Mouse (Mus musculus): ENCODE results near the gene Fcgrt. TPM values are rescaled to one million over a fixed set of nuclear protein-coding genes. Genes with fewer than 3 reads are reported as not detected.
"Not testable (repeated sequence)": the region's sequence is repeated elsewhere in the genome, so short reads cannot be mapped to it uniquely, and the experiment has no call there.

The Fcgrt gene
- polyA plus RNA-seq, 1 experiment from 2014 or later, result 43.6 TPM

- Histone ChIP-seq H3K36me3 (replicated peaks) (peaks cover 74% of the 10 kb centered on the region), H3K9ac (peak overlapping the region; percentile 87), H3K27me3 (no peaks in the 10 kb centered on the region), H3K4me1 (replicated peaks) (peaks cover 84% of the 10 kb centered on the region), H3K9me3 (replicated peaks) (no peaks in the 10 kb centered on the region), H3K4me3 (replicated peaks) (peak overlapping the region; percentile 83), H3K4me2 (peak overlapping the region; percentile 88), H3K27ac (replicated peaks) (peak overlapping the region; percentile 82)
- 64% methylated on average over 15 of the region's 15 CpGs for WGBS (ENCODE audit: insufficient replicate concordance)
- ATAC-seq (ENCODE audit: insufficient read depth), result no peak
These were observed 19.0 kb upstream of the Fcgrt start for GRCm38 (mm10) chr7:45122561-45123185.

GRCm38 (mm10) chr7:45121966-45122365 is 18.3 kb upstream of the Fcgrt start:
- no peaks in the 10 kb centered on the region for H3K27me3 ChIP-seq
- H3K27ac ChIP-seq (replicated peaks), result peak overlapping the region; percentile 53; the same call in 1 of the 2 replicates
- peaks cover 68% of the 10 kb centered on the region for H3K36me3 ChIP-seq (replicated peaks)
- peaks cover 80% of the 10 kb centered on the region for H3K4me1 ChIP-seq (replicated peaks)
- no peak overlapping the region for H3K9ac ChIP-seq
- ATAC-seq (ENCODE audit: insufficient read depth), result no peak
- H3K4me3 ChIP-seq (replicated peaks), result no peak overlapping the region
- H3K4me2 ChIP-seq, result peak overlapping the region; percentile 88
- H3K9me3 ChIP-seq (replicated peaks), result no peaks in the 10 kb centered on the region

- no peak overlapping the region for H3K9ac ChIP-seq
- 27% methylated on average over 8 of the region's 8 CpGs for WGBS (ENCODE audit: insufficient replicate concordance)
- no peaks in the 10 kb centered on the region for H3K9me3 ChIP-seq (replicated peaks)
- no peak for ATAC-seq (ENCODE audit: insufficient read depth)
- peak overlapping the region; percentile 53; the same call in 1 of the 2 replicates for H3K27ac ChIP-seq (replicated peaks)
- no peak overlapping the region for H3K4me3 ChIP-seq (replicated peaks)
- H3K4me2 ChIP-seq, result peak overlapping the region; percentile 88
- peaks cover 62% of the 10 kb centered on the region for H3K36me3 ChIP-seq (replicated peaks)
- peaks cover 74% of the 10 kb centered on the region for H3K4me1 ChIP-seq (replicated peaks)
- no peaks in the 10 kb centered on the region for H3K27me3 ChIP-seq
These were observed 17.8 kb upstream of the Fcgrt start for GRCm38 (mm10) chr7:45121404-45121803.

- H3K27me3 ChIP-seq, result no peaks in the 10 kb centered on the region
- no peak overlapping the region for H3K9ac ChIP-seq
- ATAC-seq (ENCODE audit: insufficient read depth), result no peak
- H3K4me1 ChIP-seq (replicated peaks), result peaks cover 60% of the 10 kb centered on the region
- WGBS (ENCODE audit: insufficient replicate concordance), result 50% methylated on average over 5 of the region's 5 CpGs
- H3K4me3 ChIP-seq (replicated peaks), result no peak overlapping the region
- H3K27ac ChIP-seq (replicated peaks), result no peak overlapping the region
- no peaks in the 10 kb centered on the region for H3K9me3 ChIP-seq (replicated peaks)
- no peak overlapping the region for H3K4me2 ChIP-seq
- peaks cover 49% of the 10 kb centered on the region for H3K36me3 ChIP-seq (replicated peaks)
These were observed 16.4 kb upstream of the Fcgrt start for GRCm38 (mm10) chr7:45119780-45120709.

GRCm38 (mm10) chr7:45118336-45118735 is 14.7 kb upstream of the Fcgrt start:
- Histone ChIP-seq H3K4me3 (replicated peaks) (no peak overlapping the region), H3K36me3 (replicated peaks) (peaks cover 45% of the 10 kb centered on the region), H3K4me1 (replicated peaks) (peaks cover 58% of the 10 kb centered on the region), H3K4me2 (no peak overlapping the region), H3K27ac (replicated peaks) (no peak overlapping the region), H3K27me3 (no peaks in the 10 kb centered on the region), H3K9me3 (replicated peaks) (no peaks in the 10 kb centered on the region), H3K9ac (no peak overlapping the region)
- ATAC-seq (ENCODE audit: insufficient read depth), result no peak
- WGBS (ENCODE audit: insufficient replicate concordance), result 62% methylated on average over 6 of the region's 6 CpGs

- Histone ChIP-seq H3K36me3 (replicated peaks) (peaks cover 37% of the 10 kb centered on the region), H3K27ac (replicated peaks) (no peak overlapping the region), H3K27me3 (no peaks in the 10 kb centered on the region), H3K9ac (no peak overlapping the region), H3K4me1 (replicated peaks) (peaks cover 57% of the 10 kb centered on the region), H3K4me3 (replicated peaks) (no peak overlapping the region), H3K9me3 (replicated peaks) (no peaks in the 10 kb centered on the region), H3K4me2 (no peak overlapping the region)
- WGBS (ENCODE audit: insufficient replicate concordance), result 67% methylated on average over 8 of the region's 8 CpGs
- no peak for ATAC-seq (ENCODE audit: insufficient read depth)
These were observed 13.9 kb upstream of the Fcgrt start for GRCm38 (mm10) chr7:45117566-45117965.

GRCm38 (mm10) chr7:45113476-45113875 is 9.8 kb upstream of the Fcgrt start:
- no peaks in the 10 kb centered on the region for H3K27me3 ChIP-seq
- H3K4me2 ChIP-seq, result no peak overlapping the region
- H3K27ac ChIP-seq (replicated peaks), result no peak overlapping the region
- H3K9ac ChIP-seq, result no peak overlapping the region
- H3K4me1 ChIP-seq (replicated peaks), result peaks cover 29% of the 10 kb centered on the region
- H3K9me3 ChIP-seq (replicated peaks), result no peaks in the 10 kb centered on the region
- H3K4me3 ChIP-seq (replicated peaks), result no peak overlapping the region
- ATAC-seq (ENCODE audit: insufficient read depth), result peak; percentile 18; the same call in 1 of the 2 replicates
- WGBS (ENCODE audit: insufficient replicate concordance), result 17% methylated on average over 2 of the region's 2 CpGs
- H3K36me3 ChIP-seq (replicated peaks), result no peaks in the 10 kb centered on the region

GRCm38 (mm10) chr7:45112529-45112928 is 8.9 kb upstream of the Fcgrt start:
- WGBS (ENCODE audit: insufficient replicate concordance), result 26% methylated on average over 3 of the region's 3 CpGs
- Histone ChIP-seq H3K27ac (replicated peaks) (no peak overlapping the region), H3K4me2 (no peak overlapping the region), H3K4me1 (replicated peaks) (peaks cover 24% of the 10 kb centered on the region), H3K27me3 (no peaks in the 10 kb centered on the region), H3K9ac (no peak overlapping the region), H3K4me3 (replicated peaks) (no peak overlapping the region), H3K9me3 (replicated peaks) (no peaks in the 10 kb centered on the region), H3K36me3 (replicated peaks) (no peaks in the 10 kb centered on the region)
- no peak for ATAC-seq (ENCODE audit: insufficient read depth)

- H3K9ac ChIP-seq, result no peak overlapping the region
- H3K9me3 ChIP-seq (replicated peaks), result no peaks in the 10 kb centered on the region
- peaks cover 23% of the 10 kb centered on the region for H3K4me1 ChIP-seq (replicated peaks)
- ATAC-seq (ENCODE audit: insufficient read depth), result no peak
- no peak overlapping the region for H3K4me2 ChIP-seq
- H3K4me3 ChIP-seq (replicated peaks), result no peak overlapping the region
- no peaks in the 10 kb centered on the region for H3K36me3 ChIP-seq (replicated peaks)
- WGBS (ENCODE audit: insufficient replicate concordance), result 64% methylated on average over 2 of the region's 2 CpGs
- no peak overlapping the region for H3K27ac ChIP-seq (replicated peaks)
- no peaks in the 10 kb centered on the region for H3K27me3 ChIP-seq
These were observed 8.3 kb upstream of the Fcgrt start for GRCm38 (mm10) chr7:45111940-45112339.

GRCm38 (mm10) chr7:45110089-45110488 is 6.4 kb upstream of the Fcgrt start:
- ATAC-seq (ENCODE audit: insufficient read depth); H3K27me3 ChIP-seq; H3K4me2 ChIP-seq; H3K27ac ChIP-seq (replicated peaks); H3K36me3 ChIP-seq (replicated peaks); H3K4me3 ChIP-seq (replicated peaks); H3K9ac ChIP-seq; H3K9me3 ChIP-seq (replicated peaks): not testable (repeated sequence)
- H3K4me1 ChIP-seq (replicated peaks), result peaks cover 23% of the 10 kb centered on the region
- 57% methylated on average over 4 of the region's 4 CpGs for WGBS (ENCODE audit: insufficient replicate concordance)

- Histone ChIP-seq H3K36me3 (replicated peaks) (no peaks in the 10 kb centered on the region), H3K4me2 (no peak overlapping the region), H3K9me3 (replicated peaks) (no peaks in the 10 kb centered on the region), H3K4me1 (replicated peaks) (peaks cover 25% of the 10 kb centered on the region), H3K9ac (no peak overlapping the region), H3K27ac (replicated peaks) (no peak overlapping the region), H3K4me3 (replicated peaks) (no peak overlapping the region), H3K27me3 (no peaks in the 10 kb centered on the region)
- ATAC-seq (ENCODE audit: insufficient read depth), result no peak
- WGBS (ENCODE audit: insufficient replicate concordance), result 33% methylated on average over 5 of the region's 5 CpGs
These were observed 3.5 kb upstream of the Fcgrt start for GRCm38 (mm10) chr7:45107052-45107645.

All from liver, embryonic 15.5 days (tissue).